Mouse (Mus musculus): Measurements from ENCODE around the gene Slc41a2. TPM values are rescaled to one million over a fixed set of nuclear protein-coding genes. Genes with fewer than 3 reads are reported as not detected.
A peak's percentile ranks its signal among the peaks of the same experiment; 100 is the strongest.
"Not testable (repeated sequence)": the region's sequence is repeated elsewhere in the genome, so short reads cannot be mapped to it uniquely, and the experiment has no call there.

Slc41a2 gene
- polyA plus RNA-seq, 2 experiments from 2014 or later: 0.29 to 1.1 TPM

DNA sequence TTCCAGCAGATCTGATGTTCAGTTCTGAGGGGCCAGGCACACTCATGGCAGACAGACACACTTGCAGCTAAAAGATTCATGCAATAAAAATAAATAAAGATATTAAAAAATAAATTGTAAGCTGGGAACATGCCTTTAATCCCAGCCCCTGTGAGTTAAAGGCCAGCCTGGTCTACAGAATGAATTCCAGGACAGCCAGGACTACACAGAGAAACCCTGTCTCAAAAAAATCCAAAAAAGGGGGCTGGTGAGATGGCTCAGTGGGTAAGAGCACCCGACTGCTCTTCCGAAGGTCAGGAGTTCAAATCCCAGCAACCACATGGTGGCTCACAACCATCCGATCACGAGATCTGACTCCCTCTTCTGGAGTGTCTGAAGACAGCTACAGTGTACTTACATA, 14.1 kb upstream of the Slc41a2 start:
- ATAC-seq: not testable (repeated sequence)

DNA sequence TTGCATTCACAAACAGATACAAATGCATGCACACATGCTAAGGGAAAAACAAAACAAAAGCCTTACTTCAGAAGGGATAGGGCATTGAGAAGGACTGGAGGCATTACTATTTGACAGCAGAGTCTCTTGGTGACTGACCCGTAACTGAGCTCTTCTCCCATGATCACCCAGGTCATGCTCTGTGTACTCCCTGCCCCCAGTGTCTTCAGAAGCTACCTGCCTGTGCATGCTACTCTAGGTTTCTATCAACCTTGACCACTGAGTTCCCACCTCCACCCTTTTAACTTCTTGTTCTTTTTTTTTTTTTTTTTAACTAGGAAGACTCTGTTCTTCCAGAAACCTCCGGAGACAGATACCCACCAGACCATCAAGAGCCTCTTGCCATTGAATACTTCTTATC, 13.0 kb upstream of the Slc41a2 start:
- no peak for ATAC-seq

DNA sequence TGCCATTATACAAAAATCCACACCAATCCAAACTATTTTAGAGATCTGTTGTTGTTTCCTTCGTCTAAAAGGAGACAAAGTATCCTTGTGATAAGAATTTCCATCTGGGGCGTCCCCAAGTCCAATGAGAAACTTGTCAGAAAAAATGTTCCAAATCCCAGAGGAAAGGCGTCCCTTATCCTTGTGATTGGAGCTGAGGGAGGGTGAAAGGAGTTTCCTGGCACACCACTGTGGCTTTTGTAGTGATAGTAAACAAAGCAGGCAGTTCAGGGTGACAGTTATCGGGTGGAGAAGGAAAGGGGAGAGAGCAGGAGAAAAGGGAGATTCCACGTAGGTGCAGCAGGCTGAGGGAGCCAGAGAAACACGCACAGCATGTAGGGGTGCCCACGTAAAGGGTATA, 9.8 kb upstream of the Slc41a2 start:
- no peak for ATAC-seq

- no peak for ATAC-seq
These were observed 8.7 kb upstream of the Slc41a2 start for GRCm38 (mm10) chr10:83346359-83346736.

DNA sequence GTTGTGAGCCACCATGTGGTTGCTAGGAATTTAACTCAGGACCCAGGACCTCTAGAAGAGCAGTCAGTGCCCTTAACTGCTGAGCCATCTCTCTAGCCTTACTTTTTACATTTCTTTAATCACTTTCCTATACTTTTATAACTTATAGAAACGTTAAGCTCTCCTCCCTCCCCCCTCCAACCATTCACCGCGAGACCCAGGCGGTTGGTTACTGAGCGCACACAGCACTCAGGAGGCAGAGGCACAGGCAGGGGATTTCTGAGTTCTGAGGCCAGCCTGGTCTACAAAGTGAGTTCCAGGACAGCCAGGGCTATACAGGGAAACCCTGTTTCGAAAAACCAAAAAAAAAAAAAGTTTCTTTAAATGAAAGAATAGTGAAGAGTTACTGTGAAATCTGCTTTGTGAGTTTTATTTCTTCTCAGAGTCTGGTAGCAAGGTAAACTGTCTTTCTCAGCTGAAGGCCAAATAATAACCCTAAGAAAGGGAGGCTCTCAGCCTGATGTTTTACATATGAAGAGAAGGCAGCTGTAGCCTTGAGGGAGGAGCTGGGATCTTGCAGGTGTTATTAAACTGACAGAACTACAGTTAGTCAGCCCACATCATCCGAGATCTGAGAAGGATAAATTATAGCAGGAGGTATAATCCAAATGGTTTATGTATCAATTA, 8.1 kb upstream of the Slc41a2 start:
- ATAC-seq: no peak

DNA sequence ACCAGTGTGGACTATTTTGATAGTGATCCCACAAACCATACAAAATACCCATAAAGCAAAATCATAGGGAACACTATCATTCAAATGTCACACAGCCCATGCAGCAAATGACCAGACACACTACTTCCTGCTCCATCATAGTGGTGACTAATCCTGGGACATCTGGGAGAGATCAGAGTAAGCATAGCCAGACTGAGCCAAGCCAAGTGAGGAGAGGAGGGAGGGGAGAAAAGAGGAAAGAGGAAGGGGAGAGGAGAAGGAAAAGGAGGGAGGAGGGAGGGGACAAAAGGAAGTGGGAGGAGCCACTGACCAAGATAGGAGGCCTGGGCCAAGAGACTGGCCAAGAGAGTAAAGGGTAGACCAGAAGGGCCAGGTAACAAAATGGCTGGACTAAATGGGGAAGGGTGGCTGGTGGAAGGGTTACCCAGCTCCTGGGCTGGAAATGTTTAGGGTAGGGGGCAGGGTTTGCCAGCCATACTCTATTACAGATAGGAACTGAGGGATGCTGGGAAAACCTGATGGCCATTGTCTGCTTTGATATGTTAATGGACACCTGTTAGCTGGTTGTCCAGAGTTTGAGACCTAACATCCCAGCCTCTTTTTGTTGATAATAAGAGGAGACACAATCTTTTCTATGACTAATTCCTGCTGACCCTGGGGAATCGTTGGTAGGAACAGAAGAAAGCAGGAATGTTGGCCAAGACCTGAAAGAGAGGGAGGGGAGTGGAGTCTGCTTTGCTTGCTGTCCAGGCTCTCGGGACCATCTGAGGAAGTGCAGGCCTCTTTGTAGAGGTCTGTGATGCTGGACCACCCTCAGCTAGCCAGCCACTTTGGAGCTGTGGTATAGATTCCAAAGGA, 6.4 kb upstream of the Slc41a2 start:
- ATAC-seq: no peak

GRCm38 (mm10) chr10:83343171-83343570, 5.5 kb upstream of the Slc41a2 start:
- no peak for ATAC-seq

GRCm38 (mm10) chr10:83341226-83341625, 3.5 kb upstream of the Slc41a2 start:
- no peak for ATAC-seq

GRCm38 (mm10) chr10:83337971-83338598, 403 bp upstream of the Slc41a2 start:
- ATAC-seq: no peak

DNA sequence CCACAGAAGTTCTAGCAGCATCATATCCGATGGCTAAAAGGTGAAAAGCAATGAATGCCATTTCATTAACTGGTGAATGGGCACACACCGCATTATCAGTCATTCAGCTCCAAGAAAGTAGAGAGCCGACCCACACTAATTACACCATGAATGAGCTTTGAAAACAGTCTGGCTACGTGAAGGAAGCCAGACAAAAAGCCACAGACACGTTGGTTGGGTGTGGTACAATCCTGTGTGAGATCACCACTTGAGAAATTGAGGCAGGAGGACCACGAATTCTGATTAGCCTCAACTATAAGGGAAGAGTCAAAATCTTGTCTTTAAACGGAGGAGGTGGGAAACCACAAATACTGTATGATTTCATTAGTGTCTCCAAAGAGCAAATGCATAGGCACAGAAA, 1.3 kb downstream of the Slc41a2 start:
- no peak for ATAC-seq

DNA sequence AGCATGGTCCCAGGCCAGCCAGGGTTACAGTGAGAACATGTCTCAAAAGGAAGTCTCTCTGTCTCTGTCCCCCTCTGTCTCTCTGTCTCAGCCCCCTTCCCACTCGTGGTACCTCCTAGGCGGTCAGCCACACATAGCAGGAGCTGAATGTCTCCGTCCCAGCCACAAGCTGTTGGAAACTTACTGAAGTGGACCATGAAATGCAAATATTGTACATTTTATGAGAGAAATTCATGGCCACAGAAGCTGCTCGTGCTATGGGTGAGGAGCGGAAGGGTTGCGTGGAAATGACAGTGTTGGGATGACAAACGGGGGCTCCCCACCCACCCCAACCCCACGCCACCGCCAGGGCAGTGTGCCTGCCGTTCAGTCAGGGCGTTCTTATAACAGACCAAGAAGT, 5.1 kb downstream of the Slc41a2 start:
- no peak for ATAC-seq

GRCm38 (mm10) chr10:83331811-83332210, 5.9 kb downstream of the Slc41a2 start:
- ATAC-seq: no peak

DNA sequence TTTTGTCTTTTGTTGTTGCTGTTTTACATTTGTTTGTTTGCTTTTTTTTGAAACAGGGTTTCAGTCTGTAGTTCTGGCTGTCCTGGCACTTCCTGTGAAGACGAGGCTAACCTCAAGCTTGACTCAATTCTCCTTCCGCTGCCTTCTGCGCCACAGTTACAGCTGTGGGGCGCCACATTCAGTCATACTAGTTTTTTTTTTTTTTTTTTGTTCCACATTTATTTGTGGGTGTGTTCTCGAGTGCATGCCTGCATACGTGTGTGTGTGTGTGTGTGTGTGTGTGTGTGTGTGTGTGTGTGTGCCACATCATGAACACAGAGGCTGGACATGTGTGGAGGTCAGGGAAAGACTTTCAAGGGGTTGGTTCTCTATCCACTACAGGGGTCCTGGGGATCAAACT, 7.3 kb downstream of the Slc41a2 start:
- peak; percentile 90 for ATAC-seq

- no peak for ATAC-seq
These were observed 8.9 kb downstream of the Slc41a2 start for GRCm38 (mm10) chr10:83328791-83329190.

- no peak for ATAC-seq
These were observed 10.9 kb downstream of the Slc41a2 start for GRCm38 (mm10) chr10:83326648-83327285.

DNA sequence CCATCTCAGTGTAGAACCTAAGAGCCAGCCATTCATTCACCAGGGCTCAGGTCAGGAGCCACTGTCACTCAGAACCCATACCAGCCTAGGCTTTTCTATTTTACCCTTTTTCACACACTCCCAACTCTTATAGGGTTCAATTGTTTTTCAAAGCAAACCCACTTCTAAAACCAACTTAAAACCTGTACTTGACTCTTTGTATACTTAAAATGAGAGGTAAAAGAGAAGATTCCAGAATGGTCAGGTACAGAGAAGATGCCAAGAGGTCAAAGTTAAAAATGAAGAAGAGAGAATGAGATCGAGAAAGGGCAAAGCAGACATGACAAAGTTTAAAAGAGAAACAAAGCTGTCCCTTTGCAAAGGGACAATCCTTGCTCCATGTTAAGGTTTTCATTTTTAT, 11.8 kb downstream of the Slc41a2 start:
- ATAC-seq: no peak

GRCm38 (mm10) chr10:83324871-83325270, 12.8 kb downstream of the Slc41a2 start:
- no peak for ATAC-seq

DNA sequence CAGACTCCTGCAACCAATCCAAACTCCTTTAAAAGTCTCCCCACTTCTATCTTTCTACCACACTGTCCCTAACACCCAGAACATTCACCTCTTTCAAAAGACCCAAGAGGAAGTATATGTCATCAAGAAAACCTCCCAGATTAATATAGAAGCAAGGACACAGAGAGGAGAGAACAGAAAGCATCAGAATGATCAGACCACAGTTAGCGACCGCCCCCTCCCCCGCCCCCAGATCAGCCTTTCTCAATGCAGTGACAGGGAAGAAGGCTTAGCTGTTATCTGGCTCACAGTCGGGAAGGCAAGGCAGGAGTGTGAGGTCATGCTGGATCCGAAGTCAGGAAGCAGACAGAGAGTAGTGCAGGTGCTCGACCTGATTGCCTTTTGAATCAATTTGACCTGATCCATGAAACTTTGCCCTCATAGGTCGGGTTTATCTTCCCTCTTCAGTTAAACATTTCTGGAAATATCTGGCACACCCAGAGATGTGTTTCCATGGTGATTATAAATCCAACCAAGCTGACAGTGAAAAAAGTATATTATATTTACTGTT, 15.1 kb downstream of the Slc41a2 start:
- no peak for ATAC-seq

- no peak for ATAC-seq
These were observed 16.2 kb downstream of the Slc41a2 start for GRCm38 (mm10) chr10:83321528-83321927.

DNA sequence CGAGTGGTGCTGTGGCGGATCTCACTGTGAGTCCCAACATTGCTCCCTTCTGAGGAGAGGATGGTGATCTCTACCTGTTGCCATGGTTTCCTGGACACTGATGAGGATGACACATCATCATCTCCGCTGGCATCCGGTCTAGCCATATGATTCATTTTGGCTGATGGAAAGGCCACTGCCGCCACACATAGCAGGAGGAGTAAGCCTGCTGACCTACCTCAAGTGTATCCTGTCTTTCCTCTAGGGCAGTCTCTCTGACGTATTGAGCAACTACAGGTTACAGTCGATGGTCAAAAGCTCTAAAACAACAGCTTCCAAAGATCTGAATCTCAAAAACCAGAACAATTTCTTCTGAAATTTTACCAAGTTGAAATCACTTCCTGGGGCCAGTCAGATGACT, 16.8 kb downstream of the Slc41a2 start:
- no peak for ATAC-seq

- ATAC-seq: no peak
These were observed 17.3 kb downstream of the Slc41a2 start for GRCm38 (mm10) chr10:83320396-83320795.

DNA sequence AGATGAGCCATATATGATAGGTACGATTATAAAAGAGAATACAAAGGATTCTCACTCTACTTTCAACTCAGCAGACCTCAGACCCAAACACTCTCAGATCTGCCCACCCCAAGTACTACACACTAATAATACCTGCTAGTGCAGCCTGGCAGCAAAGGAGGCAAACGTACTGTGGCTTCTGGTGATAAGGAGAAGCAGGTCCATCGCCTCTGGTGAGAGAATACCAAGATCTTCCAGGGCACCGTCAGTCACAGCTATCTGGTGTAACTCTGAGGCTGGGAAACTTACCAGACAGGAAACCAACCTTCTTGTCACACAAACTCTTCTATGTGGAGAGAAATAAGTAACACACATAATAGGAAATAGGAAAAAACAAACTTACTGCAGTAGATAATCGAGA, 24.6 kb downstream of the Slc41a2 start:
- no peak for ATAC-seq

DNA sequence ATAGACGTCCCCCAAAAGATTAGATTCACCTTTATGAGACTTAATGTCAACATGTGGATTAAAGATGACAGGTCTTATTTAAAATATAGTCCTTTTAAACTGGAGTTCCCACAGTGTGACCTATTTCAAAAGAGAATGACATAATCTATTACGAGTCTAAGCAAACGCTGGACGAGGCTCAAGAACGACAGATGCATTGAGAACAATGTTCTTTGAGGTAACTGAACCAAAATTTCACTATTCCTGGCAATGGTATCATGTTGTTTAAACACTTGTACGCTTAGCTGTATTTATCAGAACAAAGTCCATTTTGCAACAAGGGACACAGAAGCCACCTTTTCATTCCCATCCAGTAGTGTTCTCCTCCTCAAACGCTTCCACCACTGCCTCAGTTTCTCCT, 27.3 kb downstream of the Slc41a2 start:
- ATAC-seq: no peak

Measured in activated CD4-positive, CD25-positive, alpha-beta regulatory T cell, adult 4 months (primary cell).